Mouse (Mus musculus) heart, postnatal 0 days (tissue): ENCODE data around the gene Zfp820. TPM values are rescaled to one million over a fixed set of nuclear protein-coding genes. Genes with fewer than 3 reads are reported as not detected.

Experiments used
- ATAC-seq: fragments of 200-750 bp; cut with Nextera tagmentation; 2 replicates; pipeline ENCODE4 v1.8.0; 2017; ENCODE audit warnings: low read depth, moderate number of reproducible peaks, moderate library complexity; ENCODE audit not compliant: insufficient read depth
- DNase-seq: peaks from one replicate; pipeline ENCODE4 v3.0.0-alpha.2; 2016; ENCODE audit warnings: low spot score
- H3K27ac ChIP-seq: fragments of 300-500 bp; sonication (generic); 2 replicates; pipeline ENCODE4 v1.5.1; 2014; ENCODE audit warnings: low read depth, mild to moderate bottlenecking
- H3K27me3 ChIP-seq: fragments of 300-500 bp; sonication (generic); 2 replicates; pipeline ENCODE4 v1.6.1; 2014; ENCODE audit warnings: low read length, mixed read lengths; ENCODE audit not compliant: control insufficient read depth, insufficient read depth
- H3K36me3 ChIP-seq: fragments of 300-500 bp; sonication (generic); replicated peaks from 2 replicates; pipeline ENCODE4 v1.6.1; 2014; ENCODE audit warnings: low read length, mixed read lengths; ENCODE audit not compliant: control insufficient read depth, insufficient read depth
- H3K4me1 ChIP-seq: fragments of 300-500 bp; sonication (generic); 2 replicates; pipeline ENCODE4 v1.6.1; 2014; ENCODE audit warnings: antibody characterized with exemption; ENCODE audit not compliant: control insufficient read depth, insufficient read depth
- H3K4me2 ChIP-seq: fragments of 300-500 bp; sonication (generic); 2 replicates; pipeline ENCODE4 v1.6.1; 2014; ENCODE audit warnings: low read depth, mild to moderate bottlenecking, low read length, moderate library complexity
- H3K4me3 ChIP-seq: fragments of 300-500 bp; sonication (generic); 2 replicates; pipeline ENCODE4 v1.5.1; 2014; ENCODE audit warnings: low read depth, low read length
- H3K9ac ChIP-seq: fragments of 300-500 bp; sonication (generic); replicated peaks from 2 replicates; pipeline ENCODE4 v1.6.1; 2014; ENCODE audit warnings: low read depth, low read length, mixed read lengths
- H3K9me3 ChIP-seq: fragments of 300-500 bp; sonication (generic); replicated peaks from 2 replicates; pipeline ENCODE4 v1.6.1; 2016; ENCODE audit warnings: low read length; ENCODE audit not compliant: control insufficient read depth
- CTCF ChIP-seq: IDR thresholded peaks from 2 replicates; pipeline ENCODE4 v1.5.1; 2016; ENCODE audit warnings: antibody characterized with exemption, control low read depth, low read depth
- EP300 ChIP-seq: IDR thresholded peaks from 2 replicates; pipeline ENCODE4 v1.6.1; 2016; ENCODE audit warnings: antibody characterized with exemption, low read depth
- WGBS: fragments of 180-500 bp; shearing (Covaris S2); extraction: QIAGEN DNeasy Blood & Tissue Kit; methylation state at CpG from one replicate; pipeline ENCODE4 v1.1.7; 2014; 5-methylcytosine and 5-hydroxymethylcytosine counted together
- polyA plus RNA-seq: library from polyadenylated mRNA; unstranded; fragments of >200 nt; fragmentation: Nextera tagmentation; extraction: Ambion mirVana; gene quantifications from 2 replicates; pipeline ENCODE4 v1.2.1, GENCODE M21; 2015
- total RNA-seq: library from RNA; depleted of rRNA; stranded (reverse); fragments of >200 nt; gene quantifications from 2 replicates; pipeline ENCODE4 v1.2.3, GENCODE M21; 2014; ENCODE audit warnings: low replicate concordance; rRNA removed

Zfp820 gene
- total and polyA plus RNA-seq, 2 experiments from 2014 or later = 0.69 to 2.9 TPM

GRCm38 (mm10) chr17:21770336-21770735 is 75.2 kb downstream of the Zfp820 start:
- Histone ChIP-seq H3K4me3 (no peak overlapping the region), H3K9ac (no peak overlapping the region), H3K4me2 (no peak overlapping the region), H3K4me1 (no peaks in the 10 kb centered on the region), H3K27ac (no peak overlapping the region), H3K9me3 (no peaks in the 10 kb centered on the region), H3K36me3 (no peaks in the 10 kb centered on the region), H3K27me3 (no peaks in the 10 kb centered on the region)
- DNase-seq (no peak), ATAC-seq (no peak)
- WGBS = 73% methylated on average over 2 of the region's 2 CpGs
- TF ChIP-seq CTCF (no peak), EP300 (no peak)

Other genes starting within 250 kb of the Zfp820 start
- 1.5 and 3.2 TPM in 2 replicates for gene Zfp983, start 195.1 kb downstream of the Zfp820 start, total RNA-seq
- 1.9 and 2.3 TPM in 2 replicates for gene Zfp983, start 195.1 kb downstream of the Zfp820 start, polyA plus RNA-seq
- gene Gm10226, start 153.9 kb downstream of the Zfp820 start, total RNA-seq = not detected in 2 replicates
- 2.1 and 2.8 TPM in 2 replicates for gene Gm10226, start 153.9 kb downstream of the Zfp820 start, polyA plus RNA-seq
- gene Zfp760, start 138.0 kb downstream of the Zfp820 start, total RNA-seq = 1.6 and 3.3 TPM in 2 replicates
- 2.8 and 3.0 TPM in 2 replicates for gene Zfp760, start 138.0 kb downstream of the Zfp820 start, polyA plus RNA-seq
- gene Zfp229, start 115.0 kb downstream of the Zfp820 start, total RNA-seq = 0.93 and 5.3 TPM in 2 replicates
- gene Zfp229, start 115.0 kb downstream of the Zfp820 start, polyA plus RNA-seq = 5.8 and 6.0 TPM in 2 replicates
- gene Zfp995, start 64.2 kb upstream of the Zfp820 start, total RNA-seq = 1.2 TPM in 1 of 2 replicates, not detected in the other
- gene Zfp995, start 64.2 kb upstream of the Zfp820 start, polyA plus RNA-seq = 3.3 and 3.9 TPM in 2 replicates
- 6.1 and 6.3 TPM in 2 replicates for gene Zfp942, start 116.7 kb upstream of the Zfp820 start, total RNA-seq
- 8.1 TPM in 2 replicates for gene Zfp942, start 116.7 kb upstream of the Zfp820 start, polyA plus RNA-seq
- gene Zfp943, start 116.8 kb upstream of the Zfp820 start, total RNA-seq = 12.8 and 14.1 TPM in 2 replicates
- gene Zfp943, start 116.8 kb upstream of the Zfp820 start, polyA plus RNA-seq = 15.1 and 15.3 TPM in 2 replicates